Mouse (Mus musculus): ENCODE measurements around the gene Olfr520.
"Not testable (repeated sequence)": the region's sequence is repeated elsewhere in the genome, so short reads cannot be mapped to it uniquely, and the experiment has no call there.

Olfr520 gene

GRCm38 (mm10) chr7:99716536-99716935, 13.5 kb upstream of the Olfr520 start:
- no peak for DNase-seq

GRCm38 (mm10) chr7:99734612-99735011, 4.5 kb downstream of the Olfr520 start:
- DNase-seq, result no peak

GRCm38 (mm10) chr7:99735491-99735890, 5.4 kb downstream of the Olfr520 start:
- not testable (repeated sequence) for DNase-seq

GRCm38 (mm10) chr7:99739276-99739675, 9.2 kb downstream of the Olfr520 start:
- no peak for DNase-seq

GRCm38 (mm10) chr7:99763207-99763606, 33.1 kb downstream of the Olfr520 start, which contains the start of gene Olfr521:
Olfr521 (plus strand) TSS chr7:99763507.
- DNase-seq, result no peak

GRCm38 (mm10) chr7:99781385-99781784, 51.3 kb downstream of the Olfr520 start:
- peak in 1 of 2 experiments; percentile 15 for DNase-seq

GRCm38 (mm10) chr7:99781916-99782315, 51.8 kb downstream of the Olfr520 start:
- no peak for DNase-seq

GRCm38 (mm10) chr7:99783421-99783820, 53.3 kb downstream of the Olfr520 start:
- DNase-seq, result no peak

- DNase-seq, result no peak
These were observed 55.5 kb downstream of the Olfr520 start for GRCm38 (mm10) chr7:99785553-99785952.
